Mouse (Mus musculus): ENCODE measurements around the gene Mael. TPM values are rescaled to one million over a fixed set of nuclear protein-coding genes. Genes with fewer than 3 reads are reported as not detected.

Gene Mael
- polyA plus RNA-seq, 1 experiment from 2014 or later, result not detected

- 12% methylated on average over 18 of the region's 18 CpGs for WGBS
- Histone ChIP-seq H3K36me3 (ENCODE audit: control insufficient read depth, insufficient read depth, low read length) (no peaks in the 10 kb centered on the region), H3K4me1 (ENCODE audit: control insufficient read depth, insufficient read depth, low read length) (no peaks in the 10 kb centered on the region), H3K27ac (ENCODE audit: low read depth, low read length) (no peak overlapping the region), H3K4me2 (replicated peaks; ENCODE audit: low read depth, low read length) (no peak overlapping the region), H3K9ac (ENCODE audit: low read depth, low read length) (no peak overlapping the region), H3K4me3 (ENCODE audit: low read length) (no peak overlapping the region), H3K27me3 (ENCODE audit: control insufficient read depth, insufficient read depth, low read length) (peaks cover 4% of the 10 kb centered on the region; the same call in 1 of the 2 replicates), H3K9me3 (ENCODE audit: control insufficient read depth, low read length) (no peaks in the 10 kb centered on the region)
- ATAC-seq (ENCODE audit: low FRiP score, low TSS enrichment), result no peak
Observed at GRCm38 (mm10) chr1:166153351-166154120, 85.0 kb downstream of the Mael start.

- H3K36me3 ChIP-seq (ENCODE audit: control insufficient read depth, insufficient read depth, low read length), result no peaks in the 10 kb centered on the region
- peaks cover 4% of the 10 kb centered on the region; the same call in 1 of the 2 replicates for H3K27me3 ChIP-seq (ENCODE audit: control insufficient read depth, insufficient read depth, low read length)
- H3K27ac ChIP-seq (ENCODE audit: low read depth, low read length), result no peak overlapping the region
- H3K9me3 ChIP-seq (ENCODE audit: control insufficient read depth, low read length), result no peaks in the 10 kb centered on the region
- no peaks in the 10 kb centered on the region for H3K4me1 ChIP-seq (ENCODE audit: control insufficient read depth, insufficient read depth, low read length)
- H3K4me3 ChIP-seq (ENCODE audit: low read length), result no peak overlapping the region
- 90% methylated on average over 10 of the region's 10 CpGs for WGBS
- ATAC-seq (ENCODE audit: low FRiP score, low TSS enrichment), result no peak
- no peak overlapping the region for H3K4me2 ChIP-seq (replicated peaks; ENCODE audit: low read depth, low read length)
- H3K9ac ChIP-seq (ENCODE audit: low read depth, low read length), result no peak overlapping the region
Observed at GRCm38 (mm10) chr1:166152034-166152433, 86.5 kb downstream of the Mael start.

- H3K36me3 ChIP-seq (ENCODE audit: control insufficient read depth, insufficient read depth, low read length), result no peaks in the 10 kb centered on the region
- no peak overlapping the region for H3K27ac ChIP-seq (ENCODE audit: low read depth, low read length)
- H3K9me3 ChIP-seq (ENCODE audit: control insufficient read depth, low read length), result no peaks in the 10 kb centered on the region
- H3K27me3 ChIP-seq (ENCODE audit: control insufficient read depth, insufficient read depth, low read length), result no peaks in the 10 kb centered on the region; the same call in 1 of the 2 replicates
- no peak overlapping the region for H3K4me2 ChIP-seq (replicated peaks; ENCODE audit: low read depth, low read length)
- no peak for ATAC-seq (ENCODE audit: low FRiP score, low TSS enrichment)
- H3K9ac ChIP-seq (ENCODE audit: low read depth, low read length), result no peak overlapping the region
- WGBS, result 53% methylated on average over 11 of the region's 11 CpGs
- H3K4me3 ChIP-seq (ENCODE audit: low read length), result no peak overlapping the region
- no peaks in the 10 kb centered on the region for H3K4me1 ChIP-seq (ENCODE audit: control insufficient read depth, insufficient read depth, low read length)
Observed at GRCm38 (mm10) chr1:166151341-166151740, 87.2 kb downstream of the Mael start.

Other genes starting within 250 kb of the Mael start
- gene Pou2f1, start 236.1 kb downstream of the Mael start, polyA plus RNA-seq (2014; fragmentation: Nextera tagmentation; extraction: Ambion mirVana), result 25.4 and 32.6 TPM in 2 replicates
- gene Dusp27, start 110.8 kb downstream of the Mael start, polyA plus RNA-seq (2014; fragmentation: Nextera tagmentation; extraction: Ambion mirVana), result 0.20 and 0.39 TPM in 2 replicates
- 0.55 and 0.74 TPM in 2 replicates for gene Gpa33, start 108.5 kb downstream of the Mael start, polyA plus RNA-seq (2014; fragmentation: Nextera tagmentation; extraction: Ambion mirVana)
- 1.2 and 1.3 TPM in 2 replicates for gene Ildr2, start 15.4 kb upstream of the Mael start, polyA plus RNA-seq (2014; fragmentation: Nextera tagmentation; extraction: Ambion mirVana)
- gene Tada1, start 140.3 kb upstream of the Mael start, polyA plus RNA-seq (2014; fragmentation: Nextera tagmentation; extraction: Ambion mirVana), result 60.7 and 62.9 TPM in 2 replicates
- 10.7 and 20.0 TPM in 2 replicates for gene Pogk, start 171.1 kb upstream of the Mael start, polyA plus RNA-seq (2014; fragmentation: Nextera tagmentation; extraction: Ambion mirVana)